In the genomic region with DNA sequence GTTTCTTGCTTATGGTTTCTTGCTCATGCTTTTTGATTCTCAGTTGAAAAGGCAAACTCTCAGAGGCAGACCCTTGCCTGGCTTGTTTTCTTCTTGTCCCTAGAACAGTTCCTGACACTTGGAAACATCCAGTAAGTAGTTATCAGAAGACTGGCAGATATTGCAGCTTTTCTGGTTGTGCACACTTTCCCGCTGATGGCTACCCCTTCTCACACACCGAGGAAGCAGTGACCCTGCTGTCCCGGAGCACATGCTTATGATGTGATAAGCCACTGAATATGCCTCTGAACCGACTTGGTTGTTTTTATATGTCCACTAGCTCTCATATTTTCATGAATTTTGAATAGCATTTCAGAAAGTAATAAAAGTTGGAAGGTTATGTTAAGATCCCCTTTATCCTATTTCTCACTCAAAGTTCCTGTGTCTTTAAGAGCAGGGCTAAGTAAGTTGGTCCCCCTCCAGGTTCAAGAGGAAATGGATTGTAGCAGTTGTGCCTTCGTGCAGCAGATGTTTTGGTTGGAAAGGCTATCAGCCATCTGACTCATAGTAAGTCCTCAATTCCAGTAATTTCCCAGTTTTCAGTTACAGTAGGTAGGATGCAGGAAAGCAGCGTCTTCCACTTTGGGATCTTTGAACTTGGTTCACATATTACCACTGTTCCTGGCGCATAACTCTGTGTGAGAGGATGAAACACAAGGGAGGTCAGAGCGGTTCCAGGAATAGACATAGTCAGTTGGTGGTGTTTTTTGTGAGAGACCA, we compare ENCODE assay signal across 11 mouse cellular contexts.
DNase-seq lines count a peak whose midpoint lies in the region; ATAC-seq and TF ChIP-seq lines count a peak whose summit lies in the region.
"Had no signal": no experiment of that assay in that cellular context is flagged by ENCODE, and none has a peak within 500 bp of the region (broad histone marks: within the 10 kb centered on the region; RNA-seq: fewer than 3 reads in every experiment).

No protein-coding gene starts in this region.

- H3K4me2 ChIP-seq in intestine, embryonic 14.5 days (ENCODE audit: low read length), result no peak overlapping the region
- H3K4me2 ChIP-seq in intestine, embryonic 15.5 days (replicated peaks), result no peak overlapping the region
- peak overlapping the region; percentile 13 for H3K4me2 ChIP-seq in heart, postnatal 0 days (ENCODE audit: low read depth, low read length)
- no peak overlapping the region for H3K4me2 ChIP-seq in midbrain, embryonic 14.5 days (ENCODE audit: low read length)
- H3K4me2 ChIP-seq: midbrain, embryonic 13.5 days had no signal

- no peak for DNase-seq in intestine, embryonic 14.5 days (ENCODE audit: low spot score)
- peak; percentile 83 for DNase-seq in heart, postnatal 0 days (ENCODE audit: low spot score)
- peak; percentile 9 for DNase-seq in lung, postnatal 14 days
- DNase-seq in embryo, embryonic 11 days, result no peak
- no peak for DNase-seq in midbrain, embryonic 14.5 days
- no peak for DNase-seq in right cerebral cortex, postnatal 36 days (ENCODE audit: low spot score in 2 of 2)
- DNase-seq: adrenal gland, adult 8-10 months; right cerebral cortex, postnatal 4 days had no signal

- ATAC-seq in intestine, embryonic 14.5 days (replicated peaks; ENCODE audit: low FRiP score, low TSS enrichment, low read depth), result no peak
- ATAC-seq in intestine, embryonic 15.5 days, result no peak
- ATAC-seq in heart, postnatal 0 days (ENCODE audit: insufficient read depth, low read depth), result peak; percentile 75
- ATAC-seq in midbrain, embryonic 14.5 days (ENCODE audit: low FRiP score, low TSS enrichment), result no peak
- ATAC-seq: midbrain, embryonic 13.5 days had no signal

- whole genome bisulfite sequencing in intestine, embryonic 14.5 days, result 70% methylated on average over 8 of the region's 8 CpGs
- WGBS in intestine, embryonic 15.5 days, result 63% methylated on average over 8 of the region's 8 CpGs
- 16% methylated on average over 8 of the region's 8 CpGs for WGBS in heart, postnatal 0 days
- WGBS in midbrain, embryonic 14.5 days, result 90% methylated on average over 8 of the region's 8 CpGs

- TF ChIP-seq EP300 in heart, postnatal 0 days (IDR thresholded peaks at IDR 0.05; ENCODE audit: low read depth), result no peak

- H3K27ac ChIP-seq in intestine, embryonic 14.5 days (ENCODE audit: low read depth), result 0 out of 2 replicates have a peak overlapping the region, but pooled peaks have one; percentile 11
- H3K27ac ChIP-seq in intestine, embryonic 15.5 days, result no peak overlapping the region
- peak overlapping the region; percentile 77 for H3K27ac ChIP-seq in brown adipose tissue, adult 24 weeks (replicated peaks; ENCODE audit: low read depth, low read length)
- H3K27ac ChIP-seq in heart, postnatal 0 days (ENCODE audit: low read depth), result peak overlapping the region; percentile 80
- H3K27ac ChIP-seq in midbrain, embryonic 14.5 days (replicated peaks; ENCODE audit: low read depth, low read length), result no peak overlapping the region
- H3K27ac ChIP-seq: midbrain, embryonic 13.5 days had no signal

- no peak overlapping the region for H3K9ac ChIP-seq in intestine, embryonic 14.5 days (ENCODE audit: low read length)
- H3K9ac ChIP-seq in intestine, embryonic 15.5 days, result no peak overlapping the region
- no peak overlapping the region for H3K9ac ChIP-seq in heart, postnatal 0 days (replicated peaks; ENCODE audit: low read depth, low read length)
- no peak overlapping the region for H3K9ac ChIP-seq in midbrain, embryonic 14.5 days (replicated peaks; ENCODE audit: low read length)
- H3K9ac ChIP-seq: midbrain, embryonic 13.5 days had no signal

- H3K4me3 ChIP-seq in intestine, embryonic 14.5 days (ENCODE audit: low read depth, low read length), result no peak overlapping the region
- H3K4me3 ChIP-seq in intestine, embryonic 15.5 days (replicated peaks), result no peak overlapping the region
- H3K4me3 ChIP-seq in brown adipose tissue, adult 24 weeks (ENCODE audit: insufficient read depth, low read depth, low read length), result peak overlapping the region; percentile 17; the same call in 1 of the 2 replicates
- no peak overlapping the region for H3K4me3 ChIP-seq in heart, postnatal 0 days (ENCODE audit: low read depth, low read length)
- no peak overlapping the region for H3K4me3 ChIP-seq in midbrain, embryonic 14.5 days (replicated peaks; ENCODE audit: low read depth, low read length)
- H3K4me3 ChIP-seq: midbrain, embryonic 13.5 days had no signal

- H3K27me3 ChIP-seq in intestine, embryonic 14.5 days (replicated peaks; ENCODE audit: control insufficient read depth, insufficient read depth, low read length), result no peaks in the 10 kb centered on the region
- H3K27me3 ChIP-seq in intestine, embryonic 15.5 days (replicated peaks), result no peaks in the 10 kb centered on the region
- H3K27me3 ChIP-seq in heart, postnatal 0 days (ENCODE audit: control insufficient read depth, insufficient read depth, low read length), result no peaks in the 10 kb centered on the region
- no peaks in the 10 kb centered on the region for H3K27me3 ChIP-seq in midbrain, embryonic 14.5 days (ENCODE audit: control insufficient read depth, insufficient read depth, low read length)
- H3K27me3 ChIP-seq: midbrain, embryonic 13.5 days had no signal

- no peaks in the 10 kb centered on the region for H3K36me3 ChIP-seq in intestine, embryonic 14.5 days (ENCODE audit: control insufficient read depth, insufficient read depth, low read length)
- no peaks in the 10 kb centered on the region for H3K36me3 ChIP-seq in intestine, embryonic 15.5 days
- H3K36me3 ChIP-seq in heart, postnatal 0 days (replicated peaks; ENCODE audit: control insufficient read depth, insufficient read depth, low read length), result no peaks in the 10 kb centered on the region
- H3K36me3 ChIP-seq in midbrain, embryonic 14.5 days (ENCODE audit: control insufficient read depth, insufficient read depth, low read length), result no peaks in the 10 kb centered on the region
- H3K36me3 ChIP-seq: midbrain, embryonic 13.5 days had no signal

- no peak for TF ChIP-seq CTCF in heart, postnatal 0 days (IDR thresholded peaks at IDR 0.05; ENCODE audit: low read depth)

- H3K4me1 ChIP-seq in intestine, embryonic 14.5 days (replicated peaks; ENCODE audit: control insufficient read depth, insufficient read depth, low read length), result peaks cover 6% of the 10 kb centered on the region; the same call in 1 of the 2 replicates
- H3K4me1 ChIP-seq in intestine, embryonic 15.5 days (replicated peaks), result no peaks in the 10 kb centered on the region
- peaks cover 8% of the 10 kb centered on the region for H3K4me1 ChIP-seq in brown adipose tissue, adult 24 weeks (ENCODE audit: control insufficient read depth, insufficient read depth, insufficient read length, low read length)
- H3K4me1 ChIP-seq in heart, postnatal 0 days (ENCODE audit: control insufficient read depth, insufficient read depth), result peaks cover 12% of the 10 kb centered on the region; the same call in 1 of the 2 replicates
- H3K4me1 ChIP-seq in midbrain, embryonic 14.5 days (ENCODE audit: control insufficient read depth, insufficient read depth, low read length), result no peaks in the 10 kb centered on the region
- H3K4me1 ChIP-seq: midbrain, embryonic 13.5 days had no signal

- H3K9me3 ChIP-seq in intestine, embryonic 14.5 days (ENCODE audit: control insufficient read depth, low read length), result no peaks in the 10 kb centered on the region
- H3K9me3 ChIP-seq in intestine, embryonic 15.5 days, result no peaks in the 10 kb centered on the region
- no peaks in the 10 kb centered on the region for H3K9me3 ChIP-seq in heart, postnatal 0 days (replicated peaks; ENCODE audit: control insufficient read depth, low read length)
- no peaks in the 10 kb centered on the region for H3K9me3 ChIP-seq in midbrain, embryonic 14.5 days (ENCODE audit: control insufficient read depth, low read length)
- H3K9me3 ChIP-seq: midbrain, embryonic 13.5 days had no signal

Comparison
In these comparisons a context has a peak if more than half of its experiments do, and no peak if none do; other contexts are left out.
1. H3K27ac ChIP-seq: peak in intestine, embryonic 14.5 days (single experiment), brown adipose tissue, adult 24 weeks (single experiment) and heart, postnatal 0 days (single experiment); none in intestine, embryonic 15.5 days (single experiment) and midbrain, embryonic 14.5 days (single experiment).
2. DNase-seq: peak in heart, postnatal 0 days (single experiment) and lung, postnatal 14 days (single experiment); none in intestine, embryonic 14.5 days (single experiment), embryo, embryonic 11 days (single experiment), midbrain, embryonic 14.5 days (single experiment) and right cerebral cortex, postnatal 36 days (0 of 2).